Mouse (Mus musculus): ENCODE measurements at regions not wholly inside any gene's neighbourhood (a gene's known extent, or its start where the extent isn't known, plus 50 kb on each side); places are given as distances from the start of the nearest gene placed in this dataset.
A peak's percentile ranks its signal among the peaks of the same experiment; 100 is the strongest.

GRCm38 (mm10) chr4:22292169-22292568, 65.2 kb upstream of the Fbxl4 start:
- DNase-seq (ENCODE audit: low read depth, low spot score), result no peak

DNA sequence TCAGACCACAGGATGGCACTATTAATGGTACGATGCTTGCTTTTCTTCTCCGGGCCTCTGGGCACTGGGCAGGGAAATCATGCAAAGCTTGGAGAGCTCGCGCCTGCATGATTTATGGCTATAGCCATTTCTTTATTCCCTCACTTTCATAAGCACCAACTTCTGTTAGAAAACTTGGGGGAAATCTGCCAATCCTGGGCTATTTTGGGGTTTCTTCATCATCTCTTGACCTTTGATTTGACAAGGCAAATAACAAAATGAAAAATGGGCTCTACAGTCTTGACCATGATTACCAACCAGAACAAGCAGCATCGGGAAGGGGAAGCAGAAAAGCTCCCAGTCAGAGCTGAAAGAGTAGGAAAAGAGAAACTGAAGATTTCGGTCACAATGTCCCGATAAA, 57.1 kb upstream of the Fbxl4 start:
- peak; percentile 2 for DNase-seq (ENCODE audit: low read depth, low spot score)

GRCm38 (mm10) chr4:22301148-22301942, 56.0 kb upstream of the Fbxl4 start:
- DNase-seq (ENCODE audit: low read depth, low spot score), result no peak

DNA sequence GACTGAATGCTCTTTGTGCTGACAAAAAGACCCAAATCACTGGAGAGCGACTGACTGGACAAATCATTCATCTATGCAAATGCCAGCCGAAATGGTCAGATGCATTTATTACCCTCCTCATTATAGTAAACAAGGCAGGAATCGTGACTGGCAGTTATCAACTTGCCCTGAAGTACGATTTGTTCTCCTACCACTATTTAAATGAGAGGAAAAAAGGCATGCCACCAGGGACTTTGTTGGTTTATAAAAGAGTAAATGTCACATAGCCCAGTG, 55.5 kb upstream of the Fbxl4 start:
- no peak for DNase-seq (ENCODE audit: low read depth, low spot score)

DNA sequence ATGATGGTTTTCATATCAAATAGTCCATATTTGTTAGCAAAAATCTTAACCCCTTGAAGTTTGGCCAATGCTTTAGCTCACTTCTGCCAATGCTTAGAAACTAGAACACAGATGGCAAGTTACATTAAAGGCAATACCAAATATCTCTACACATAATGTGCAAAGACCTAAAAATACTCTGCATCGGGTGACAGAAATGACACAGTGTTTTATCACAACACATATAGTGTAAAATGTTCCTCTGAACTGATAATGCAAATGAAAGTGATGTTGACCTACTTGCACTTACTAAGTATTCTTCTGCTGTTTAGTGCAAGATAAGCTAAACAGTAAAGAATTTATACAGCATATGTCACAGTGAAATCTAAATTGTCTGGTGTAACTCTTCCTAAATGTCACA, 55.1 kb upstream of the Fbxl4 start:
- no peak for DNase-seq (ENCODE audit: low read depth, low spot score)

All from 3T3-L1 (cell line).